Mouse (Mus musculus): Measurements from ENCODE around the gene Angel1. TPM values are rescaled to one million over a fixed set of nuclear protein-coding genes. Genes with fewer than 3 reads are reported as not detected.

Gene Angel1
- total RNA-seq, 4 experiments from 2014 or later = 2.7 to 6.6 (median 4.6) TPM

DNA sequence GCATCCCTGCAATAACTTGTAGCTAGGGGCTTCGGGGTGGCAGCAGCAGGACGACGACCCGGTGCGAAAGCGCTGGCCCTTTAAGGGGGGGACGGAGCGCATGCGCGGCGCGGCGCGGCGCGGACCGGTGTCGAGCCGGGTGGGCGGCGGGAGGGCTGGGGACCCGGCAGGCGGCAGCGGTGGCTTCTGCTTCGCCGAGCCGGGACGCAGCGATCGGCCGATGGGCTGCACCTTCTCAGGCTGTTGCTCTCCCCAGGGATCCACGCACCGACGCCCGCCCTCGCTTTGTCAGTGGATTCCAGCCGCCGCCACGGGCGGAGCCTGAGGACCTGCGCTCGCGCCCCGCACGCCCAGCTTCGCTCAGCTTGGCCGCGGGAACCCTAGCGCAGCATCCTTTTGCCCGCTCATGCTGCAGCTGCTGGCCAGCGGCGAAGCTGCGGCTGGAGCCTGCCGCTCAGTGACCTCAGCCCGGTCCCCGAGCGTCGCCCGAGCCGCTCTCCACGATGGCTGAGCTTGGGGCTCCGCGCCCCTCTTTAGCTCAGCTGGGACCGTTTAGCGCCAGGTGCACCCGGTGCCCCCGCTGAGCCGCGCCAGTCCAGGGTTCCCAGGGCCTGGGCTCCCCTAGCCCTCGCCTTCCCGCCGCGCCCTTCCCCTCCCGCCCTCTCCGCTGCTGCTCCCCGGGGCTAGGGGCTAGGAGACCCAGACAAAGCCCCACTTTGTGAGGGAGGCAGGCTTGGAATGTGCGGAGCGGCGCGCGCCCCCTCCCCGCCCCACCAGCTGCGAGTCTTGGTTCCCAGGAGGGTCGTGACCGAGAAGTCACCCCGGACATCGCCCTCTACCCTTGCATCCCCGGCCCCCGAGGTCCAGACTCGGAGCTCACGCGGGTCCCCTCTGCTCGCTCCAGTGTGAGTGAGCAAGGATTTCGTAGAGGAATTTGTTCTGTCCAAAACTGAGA lies 47.4 kb downstream of the Angel1 start, which contains the start of gene Vash1:
TSS of gene Vash1 (plus strand) at position 110 of the 955 bp plus-strand sequence.
- DNase-seq = no peak

DNA sequence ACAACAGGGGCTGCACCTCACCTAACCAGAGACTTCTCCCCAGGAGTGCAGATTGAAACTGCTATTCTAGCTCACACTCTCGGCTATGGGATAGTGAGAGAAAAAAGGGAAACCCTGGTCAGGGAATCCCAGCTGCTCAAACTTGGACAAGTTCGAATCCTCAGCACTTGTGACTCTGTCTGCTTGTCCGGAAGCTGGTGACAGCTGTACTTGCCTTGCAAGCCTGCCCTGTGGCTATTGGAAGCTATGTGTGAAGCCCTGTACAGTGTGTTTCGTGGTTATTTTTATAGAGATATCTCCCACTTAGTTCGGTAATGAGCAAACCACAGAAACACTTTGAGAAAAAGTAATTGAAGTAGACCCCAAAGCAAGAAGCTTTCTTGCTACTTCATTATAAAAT lies 53.8 kb downstream of the Angel1 start:
- no peak for DNase-seq

DNA sequence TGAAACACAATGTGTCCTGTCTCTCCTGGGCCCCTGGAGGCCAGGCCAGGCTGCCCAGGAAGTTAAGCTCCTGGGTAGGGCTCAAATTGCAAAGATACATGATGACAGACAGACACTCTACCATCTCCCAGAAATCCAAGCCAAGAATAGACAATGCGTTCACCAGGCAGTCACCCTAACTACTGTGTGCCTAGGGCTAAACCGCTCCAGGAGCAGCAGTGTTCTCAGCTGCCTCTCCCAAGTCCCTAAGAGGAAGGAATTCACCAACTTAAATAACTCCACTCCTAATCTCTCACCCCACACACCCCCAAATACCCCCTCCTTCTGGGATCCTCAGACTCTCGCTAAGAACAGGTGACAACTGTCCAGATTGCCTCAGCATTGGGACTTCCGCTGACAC lies 54.2 kb downstream of the Angel1 start:
- DNase-seq = no peak

DNA sequence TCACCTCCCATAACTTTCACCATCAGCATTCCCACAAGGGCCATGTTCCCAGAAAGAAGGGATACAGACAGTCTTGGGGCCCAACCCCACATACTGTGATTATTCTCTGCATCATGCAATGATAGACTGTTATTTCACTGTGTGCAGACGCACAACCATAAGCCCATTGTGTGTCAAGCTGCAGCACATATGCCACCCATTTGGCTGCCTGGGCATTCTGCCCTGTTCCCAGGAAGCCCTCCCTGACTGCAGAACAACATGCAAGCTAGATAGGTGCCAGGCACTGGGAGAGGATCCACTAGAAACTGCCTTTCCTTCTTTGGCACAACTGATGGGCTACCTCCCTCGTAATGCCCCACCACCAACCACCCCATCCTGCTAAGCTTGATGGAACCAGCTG lies 57.9 kb downstream of the Angel1 start:
- DNase-seq = no peak

GRCm38 (mm10) chr12:86665656-86666055 lies 60.6 kb downstream of the Angel1 start:
- no peak for DNase-seq

- no peak for DNase-seq
Observed at GRCm38 (mm10) chr12:86660466-86660865, 65.8 kb downstream of the Angel1 start.

DNA sequence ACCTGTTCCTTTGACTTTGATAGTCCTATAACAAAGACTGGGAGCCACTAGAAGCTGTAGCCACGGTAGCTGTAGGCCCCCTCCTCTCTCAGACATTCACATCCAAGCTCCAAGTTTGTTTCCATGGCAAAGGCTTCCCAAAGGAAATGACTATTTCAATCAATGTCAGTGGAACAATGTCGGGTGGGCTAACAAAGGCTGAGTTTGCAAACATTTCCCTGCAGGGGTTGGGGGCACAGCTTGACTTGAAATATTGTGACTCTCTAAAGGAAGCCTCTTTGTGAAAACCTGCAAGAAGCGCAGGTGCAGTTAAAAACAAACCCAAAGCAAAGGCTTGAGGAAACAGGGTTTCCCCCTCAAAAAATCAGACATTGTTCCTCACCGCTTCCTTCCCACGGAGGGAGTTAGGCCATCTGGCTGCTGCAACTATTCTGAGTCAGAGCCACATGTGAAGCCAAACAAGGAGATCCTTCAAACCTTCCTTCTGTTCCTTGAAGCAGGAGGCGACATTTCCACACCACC lies 66.8 kb downstream of the Angel1 start:
- no peak for DNase-seq

GRCm38 (mm10) chr12:86652570-86653041 lies 73.7 kb downstream of the Angel1 start:
- peak; percentile 71 for DNase-seq

DNA sequence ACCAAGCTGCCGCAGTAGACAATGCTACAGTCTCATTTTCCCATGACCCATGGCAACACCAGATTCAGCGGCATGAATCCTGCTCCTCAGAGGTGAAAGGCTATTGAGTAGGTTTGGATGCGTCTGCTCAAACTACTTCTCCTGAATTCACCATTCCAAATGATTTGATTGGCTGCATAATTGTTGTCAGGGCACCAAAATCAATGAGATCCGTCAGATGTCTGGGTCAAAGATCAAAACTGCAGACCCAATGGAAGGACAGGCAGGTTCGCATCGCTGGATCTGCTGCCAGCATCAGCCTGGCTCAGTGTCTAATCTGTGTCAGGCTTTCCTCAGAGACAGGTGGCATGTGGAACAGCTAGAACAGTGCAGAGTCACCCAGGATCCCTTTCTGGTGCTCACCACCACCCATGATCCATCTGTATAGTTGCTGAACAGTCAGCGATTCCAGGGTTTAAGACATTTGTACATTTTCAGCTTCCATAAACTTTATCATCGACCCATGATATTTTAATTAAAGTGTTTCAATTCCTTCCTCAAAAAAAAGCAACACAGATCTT lies 74.9 kb downstream of the Angel1 start:
- DNase-seq = no peak

Other genes with a start within 250 kb of the Angel1 start
- gene Vash1, start 47.8 kb downstream of the Angel1 start, total RNA-seq (2022) = 1 to 10 TPM; 2.4 to 5.8 (median 3.9) TPM
- gene Lrrc74a, start 7.9 kb upstream of the Angel1 start, total RNA-seq (2022) = not detected
- gene Irf2bpl, start 158.3 kb upstream of the Angel1 start, total RNA-seq (2022) = 10 to 100 TPM; 69.8 to 92.2 (median 82.8) TPM
- 10 to 100 TPM; 25.4 to 43.9 (median 32.1) TPM for gene Cipc, start 220.6 kb upstream of the Angel1 start, total RNA-seq (2022)

Data from adrenal gland, adult 8-10 months (tissue).